In genomic region chr8:107717856-107718255, GRCm38 (mm10) we compare ENCODE assay signal across 17 mouse cellular contexts.
"Had no signal": no experiment of that assay in that cellular context is flagged by ENCODE, and none has a peak within 500 bp of the region (broad histone marks: within the 10 kb centered on the region; RNA-seq: fewer than 3 reads in every experiment).

No protein-coding gene starts in this region.

- H3K4me1 ChIP-seq: liver, embryonic 13.5 days; liver, embryonic 15.5 days; lung, embryonic 15.5 days; neural tube, embryonic 12.5 days; stomach, embryonic 15.5 days had no signal

- H3K4me3 ChIP-seq: liver, embryonic 13.5 days; liver, embryonic 15.5 days; lung, embryonic 15.5 days; megakaryocyte, embryonic 14.5 days; neural tube, embryonic 12.5 days; stomach, embryonic 15.5 days had no signal

- H3K9ac ChIP-seq: liver, embryonic 13.5 days; liver, embryonic 15.5 days; liver, postnatal 0 days; lung, embryonic 15.5 days; neural tube, embryonic 12.5 days; stomach, embryonic 15.5 days had no signal

- ATAC-seq: liver, postnatal 0 days; lung, postnatal 0 days had no signal

- H3K4me2 ChIP-seq: liver, embryonic 13.5 days; liver, embryonic 15.5 days; lung, embryonic 15.5 days; neural tube, embryonic 12.5 days; stomach, embryonic 15.5 days had no signal

- H3K9me3 ChIP-seq: liver, embryonic 13.5 days; liver, embryonic 15.5 days; lung, embryonic 15.5 days; megakaryocyte, embryonic 14.5 days; neural tube, embryonic 12.5 days; stomach, embryonic 15.5 days had no signal

- DNase-seq: liver, embryonic 13.5 days; liver, postnatal 0 days; lung, adult 2 months; lung, postnatal 14 days; lung, postnatal 36 days; right cerebral cortex, postnatal 14 days; thymus, adult 2 months; thymus, postnatal 25 days; thymus, postnatal 4 days had no signal

- H3K27ac ChIP-seq: liver, embryonic 13.5 days; liver, embryonic 15.5 days; lung, embryonic 15.5 days; macrophage; neural tube, embryonic 12.5 days; stomach, embryonic 15.5 days; stomach, postnatal 0 days had no signal

- H3K27me3 ChIP-seq: liver, embryonic 13.5 days; liver, embryonic 15.5 days; lung, embryonic 15.5 days; megakaryocyte, embryonic 14.5 days; neural tube, embryonic 12.5 days; stomach, embryonic 15.5 days had no signal

- H3K36me3 ChIP-seq: liver, embryonic 13.5 days; liver, embryonic 15.5 days; lung, embryonic 15.5 days; neural tube, embryonic 12.5 days; stomach, embryonic 15.5 days had no signal
